ENCODE assay signal across 13 mouse cellular contexts in genomic region chr11:30159545-30160255, GRCm38 (mm10).
DNase-seq lines count a peak whose midpoint lies in the region; ATAC-seq and TF ChIP-seq lines count a peak whose summit lies in the region.
"Had no signal": no experiment of that assay in that cellular context is flagged by ENCODE, and none has a peak within 500 bp of the region (broad histone marks: within the 10 kb centered on the region; RNA-seq: fewer than 3 reads in every experiment).

No protein-coding gene starts in this region.

- H3K4me1 ChIP-seq in forebrain, embryonic 10.5 days: peaks cover 22% of the 10 kb centered on the region
- peaks cover 7% of the 10 kb centered on the region; the same call in 1 of the 2 replicates for H3K4me1 ChIP-seq in forebrain, embryonic 13.5 days
- peaks cover 60% of the 10 kb centered on the region for H3K4me1 ChIP-seq in kidney, embryonic 15.5 days
- peaks cover 16 to 40% of the 10 kb centered on the region in 2 experiments for H3K4me1 ChIP-seq in CH12.LX (ENCODE audit: control insufficient read depth in 1 of 2, insufficient read depth in 2 of 2)

- in situ Hi-C loops in CH12.LX (cut with MboI; ENCODE audit: low pct_ligation_motif_present, low pct_unique_long_range_greater_than_20kb, low sequenced_read_pairs): no loop called here

- TF ChIP-seq EP300 in CH12.LX (IDR thresholded peaks at IDR 0.05; ENCODE audit: low read length): no peak

- H3K4me2 ChIP-seq in forebrain, embryonic 13.5 days: no peak overlapping the region
- H3K4me2 ChIP-seq in kidney, embryonic 15.5 days: no peak overlapping the region
- no peak overlapping the region for H3K4me2 ChIP-seq in CH12.LX (ENCODE audit: insufficient read depth, low read depth, poor library complexity, severe bottlenecking)
- H3K4me2 ChIP-seq: lung, embryonic 14.5 days; midbrain, embryonic 12.5 days had no signal

- H3K9ac ChIP-seq in forebrain, embryonic 13.5 days: no peak overlapping the region
- no peak overlapping the region for H3K9ac ChIP-seq in kidney, embryonic 15.5 days
- no peak overlapping the region for H3K9ac ChIP-seq in CH12.LX (ENCODE audit: insufficient read depth, low read depth)
- H3K9ac ChIP-seq: lung, embryonic 14.5 days; midbrain, embryonic 12.5 days had no signal

- H3K4me3 ChIP-seq in forebrain, embryonic 10.5 days: no peak overlapping the region
- no peak overlapping the region for H3K4me3 ChIP-seq in forebrain, embryonic 13.5 days
- no peak overlapping the region for H3K4me3 ChIP-seq in kidney, embryonic 15.5 days (replicated peaks)
- H3K4me3 ChIP-seq in CH12.LX (replicated peaks in 1 of 3; ENCODE audit: low read depth in 2 of 3, low read length in 2 of 3, poor library complexity in 1 of 3): no peak overlapping the region
- H3K4me3 ChIP-seq: midbrain, embryonic 12.5 days had no signal

- peak overlapping the region; percentile 12; the same call in 1 of the 2 replicates for H3K27ac ChIP-seq in forebrain, embryonic 10.5 days
- H3K27ac ChIP-seq in forebrain, embryonic 13.5 days: no peak overlapping the region
- peak overlapping the region; percentile 78 for H3K27ac ChIP-seq in kidney, embryonic 15.5 days
- no peak overlapping the region for H3K27ac ChIP-seq in CH12.LX (ENCODE audit: insufficient read depth, low read depth)
- H3K27ac ChIP-seq: midbrain, embryonic 12.5 days had no signal

- dilution Hi-C loops in CH12.LX (cut with MboI; ENCODE audit: extremely low pct_ligation_motif_present, extremely low pct_unique_long_range_greater_than_20kb, low sequenced_read_pairs): no loop called here

- DNase-seq in forebrain, embryonic 10.5 days (ENCODE audit: extremely low spot score, low spot score): no peak
- no peak for DNase-seq in kidney, adult 11 months
- DNase-seq in CH12.LX (ENCODE audit: extremely low read depth): peak; percentile 28
- DNase-seq in cerebellum, postnatal 25 days: peak; percentile 57 to 63
- DNase-seq in thymus, postnatal 25 days: no peak
- DNase-seq in adrenal gland, adult 18-20 months (ENCODE audit: low spot score in 2 of 2): no peak
- DNase-seq: lung, embryonic 14.5 days; right cerebral cortex, postnatal 25 days had no signal

- peaks cover 20% of the 10 kb centered on the region for H3K36me3 ChIP-seq in forebrain, embryonic 10.5 days (replicated peaks)
- peaks cover 9% of the 10 kb centered on the region; the same call in 1 of the 2 replicates for H3K36me3 ChIP-seq in forebrain, embryonic 13.5 days (ENCODE audit: poor library complexity, severe bottlenecking)
- peaks cover 5% of the 10 kb centered on the region; the same call in 1 of the 2 replicates for H3K36me3 ChIP-seq in kidney, embryonic 15.5 days
- peaks cover 2 to 72% of the 10 kb centered on the region in 2 experiments for H3K36me3 ChIP-seq in CH12.LX (replicated peaks in 1 of 2; ENCODE audit: control insufficient read depth in 1 of 2, insufficient read depth in 1 of 2, low read length in 1 of 2)
- H3K36me3 ChIP-seq: midbrain, embryonic 12.5 days had no signal

- ATAC-seq in forebrain, embryonic 13.5 days: no peak
- peak; percentile 76 for ATAC-seq in kidney, embryonic 15.5 days (replicated peaks; ENCODE audit: low FRiP score)
- ATAC-seq: intestine, postnatal 0 days had no signal

- 86% methylated on average over 4 of the region's 4 CpGs for WGBS in forebrain, embryonic 10.5 days
- 78% methylated on average over 4 of the region's 4 CpGs for WGBS in forebrain, embryonic 13.5 days
- WGBS in kidney, embryonic 15.5 days: 64% methylated on average over 4 of the region's 4 CpGs

- TF ChIP-seq POLR2A in CH12.LX (IDR thresholded peaks at IDR 0.05; ENCODE audit: low read depth, low read length): no peak

- 0 out of 2 replicates have a peak, but pooled peaks cover under 1% of the 10 kb centered on the region for H3K79me2 ChIP-seq in CH12.LX (replicated peaks; ENCODE audit: control insufficient read depth, extremely low read depth, insufficient read depth, poor library complexity, severe bottlenecking)

- H3K27me3 ChIP-seq in forebrain, embryonic 10.5 days (ENCODE audit: poor library complexity, severe bottlenecking): no peaks in the 10 kb centered on the region
- no peaks in the 10 kb centered on the region for H3K27me3 ChIP-seq in forebrain, embryonic 13.5 days
- no peaks in the 10 kb centered on the region for H3K27me3 ChIP-seq in kidney, embryonic 15.5 days
- H3K27me3 ChIP-seq in CH12.LX (replicated peaks): no peaks in the 10 kb centered on the region
- H3K27me3 ChIP-seq: midbrain, embryonic 12.5 days had no signal

- H3K9me3 ChIP-seq in forebrain, embryonic 10.5 days: no peaks in the 10 kb centered on the region
- H3K9me3 ChIP-seq in forebrain, embryonic 13.5 days (replicated peaks): no peaks in the 10 kb centered on the region
- H3K9me3 ChIP-seq in kidney, embryonic 15.5 days (replicated peaks): no peaks in the 10 kb centered on the region
- H3K9me3 ChIP-seq in CH12.LX (replicated peaks; ENCODE audit: low read length): no peaks in the 10 kb centered on the region
- H3K9me3 ChIP-seq: G1E; midbrain, embryonic 12.5 days had no signal

- no peak for TF ChIP-seq CTCF in CH12.LX (conservative IDR thresholded peaks at IDR 0.05 in 1 of 2, IDR thresholded peaks at IDR 0.05 in 1 of 2; ENCODE audit: low read depth in 2 of 2, low read length in 2 of 2)

- no peak for TF ChIP-seq RAD21 in CH12.LX (IDR thresholded peaks at IDR 0.05; ENCODE audit: low read depth, low read length)

TF ChIP-seq in CH12.LX, 34 proteins besides CTCF, POLR2A, EP300 and RAD21:
- TF ChIP-seq POLR2AphosphoS2 (IDR thresholded peaks at IDR 0.05; ENCODE audit: low read depth, low read length) (no peak), UBTF (IDR thresholded peaks at IDR 0.05; ENCODE audit: low read depth, low read length) (0 out of 2 replicates have a peak, but pooled peaks have one; percentile 31), PAX5 (IDR thresholded peaks at IDR 0.05; ENCODE audit: low read length) (peak; percentile 52; the same call in 1 of the 2 replicates), MAFK (IDR thresholded peaks at IDR 0.05; ENCODE audit: insufficient replicate concordance, low read length) (no peak), ETS1 (conservative IDR thresholded peaks at IDR 0.05; ENCODE audit: low read depth, low read length) (no peak), RCOR1 (conservative IDR thresholded peaks at IDR 0.05; ENCODE audit: low read depth, low read length) (no peak)
TF ChIP-seq in CH12.LX: peak in this region for 2.

Comparison
In these comparisons a context has a peak if more than half of its experiments do, and no peak if none do; other contexts are left out.
1. H3K27ac ChIP-seq: peak in forebrain, embryonic 10.5 days (single experiment) and kidney, embryonic 15.5 days (single experiment); none in forebrain, embryonic 13.5 days (single experiment) and CH12.LX (single experiment).
2. DNase-seq: peak in CH12.LX (single experiment) and cerebellum, postnatal 25 days (2 of 2); none in forebrain, embryonic 10.5 days (single experiment), kidney, adult 11 months (single experiment), thymus, postnatal 25 days (single experiment) and adrenal gland, adult 18-20 months (0 of 2).